Mouse (Mus musculus) bone marrow macrophage, adult 2 months (primary cell): ENCODE results near the gene Thap8.

Experiments
- CTCF ChIP-seq: IDR thresholded peaks from 2 replicates; pipeline ENCODE4 v1.5.1; 2012; ENCODE audit warnings: low read depth, mild to moderate bottlenecking, low read length, moderate library complexity
- POLR2A ChIP-seq: IDR thresholded peaks from 2 replicates; pipeline ENCODE4 v1.6.1; 2012; ENCODE audit warnings: mild to moderate bottlenecking, low read depth, low read length, borderline replicate concordance

DNA sequence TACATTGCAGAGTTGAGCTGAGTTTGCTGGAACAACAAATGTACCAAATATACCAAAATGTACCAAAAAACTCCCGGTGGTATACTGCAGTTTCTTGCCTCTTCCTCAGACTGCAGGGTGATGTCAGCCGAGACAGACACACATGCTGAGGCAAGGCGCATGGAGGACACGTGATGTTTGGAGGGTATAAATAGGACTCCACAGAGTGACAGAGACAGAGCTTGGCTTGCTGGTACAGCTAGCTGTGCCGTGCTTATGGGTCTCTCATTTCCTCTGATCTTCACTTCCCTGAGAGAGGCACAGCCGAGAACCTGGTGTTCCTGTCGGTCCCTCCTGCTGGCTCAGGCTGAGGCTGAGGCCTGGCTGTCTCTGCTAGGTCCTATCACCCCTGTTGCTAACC lies 2.8 kb downstream of the Thap8 start:
- TF ChIP-seq CTCF: no peak
- TF ChIP-seq POLR2A: no peak
